In genomic region chr5:90367067-90367303, GRCm38 (mm10) we compare ENCODE assay signal across 7 mouse cellular contexts. TPM values are rescaled to one million over a fixed set of nuclear protein-coding genes. Genes with fewer than 3 reads are reported as not detected.
DNase-seq lines count a peak whose midpoint lies in the region; ATAC-seq and TF ChIP-seq lines count a peak whose summit lies in the region.

Gm9958 (plus strand) TSS chr5:90367204.

- peaks cover 5% of the 10 kb centered on the region; the same call in 1 of the 2 replicates for H3K4me1 ChIP-seq in cortical plate, adult 2 months (ENCODE audit: control insufficient read depth, insufficient read depth, low read length)
- no peaks in the 10 kb centered on the region for H3K4me1 ChIP-seq in hindbrain, embryonic 11.5 days (replicated peaks; ENCODE audit: control insufficient read depth, insufficient read depth, low read length)
- peaks cover 19% of the 10 kb centered on the region for H3K4me1 ChIP-seq in midbrain, embryonic 14.5 days (ENCODE audit: control insufficient read depth, insufficient read depth, low read length)

- WGBS in hindbrain, embryonic 11.5 days: 4% methylated on average over 7 of the region's 7 CpGs
- WGBS in midbrain, embryonic 14.5 days: 3% methylated on average over 7 of the region's 7 CpGs

- DNase-seq in left cerebral cortex, adult 2 months (ENCODE audit: extremely low spot score in 1 of 2, low spot score in 2 of 2): no peak
- DNase-seq in left cerebral cortex, postnatal 36 days (ENCODE audit: low spot score in 2 of 2): no peak
- no peak for DNase-seq in hindbrain, embryonic 11.5 days (ENCODE audit: low spot score)
- DNase-seq in midbrain, embryonic 14.5 days: no peak
- no peak for DNase-seq in Muller cell, postnatal 12 days (ENCODE audit: inconsistent ontology term)

- no peak for TF ChIP-seq POLR2A in cortical plate, adult 2 months (IDR thresholded peaks at IDR 0.05; ENCODE audit: extremely low read depth, insufficient read depth, low read length)

- H3K4me2 ChIP-seq in hindbrain, embryonic 11.5 days (replicated peaks; ENCODE audit: low read depth, low read length): peak within 1 kb of the TSS; percentile 67
- peak within 1 kb of the TSS; percentile 71 for H3K4me2 ChIP-seq in midbrain, embryonic 14.5 days (ENCODE audit: low read length)

- H3K36me3 ChIP-seq in hindbrain, embryonic 11.5 days (ENCODE audit: control insufficient read depth, insufficient read depth, low read length): no peaks in the 10 kb centered on the region
- no peaks in the 10 kb centered on the region for H3K36me3 ChIP-seq in midbrain, embryonic 14.5 days (ENCODE audit: control insufficient read depth, insufficient read depth, low read length)

- H3K4me3 ChIP-seq in left cerebral cortex, adult 2 months: peak within 1 kb of the TSS; percentile 94
- peak within 1 kb of the TSS; percentile 100 for H3K4me3 ChIP-seq in cortical plate, adult 2 months (ENCODE audit: insufficient read depth, low read length)
- peak within 1 kb of the TSS; percentile 90 for H3K4me3 ChIP-seq in hindbrain, embryonic 11.5 days (ENCODE audit: low read depth, low read length)
- peak within 1 kb of the TSS; percentile 90 for H3K4me3 ChIP-seq in midbrain, embryonic 14.5 days (replicated peaks; ENCODE audit: low read depth, low read length)

- ATAC-seq in hindbrain, embryonic 11.5 days (ENCODE audit: low FRiP score): no peak
- ATAC-seq in midbrain, embryonic 14.5 days (ENCODE audit: low FRiP score, low TSS enrichment): no peak
- ATAC-seq in inflammation-experienced regulatory T-cells, adult 6 months: no peak

- H3K9me3 ChIP-seq in hindbrain, embryonic 11.5 days (ENCODE audit: control insufficient read depth, low read length): no peaks in the 10 kb centered on the region
- no peaks in the 10 kb centered on the region for H3K9me3 ChIP-seq in midbrain, embryonic 14.5 days (ENCODE audit: control insufficient read depth, low read length)

- TF ChIP-seq CTCF in left cerebral cortex, adult 2 months (IDR thresholded peaks at IDR 0.05): no peak
- TF ChIP-seq CTCF in cortical plate, adult 2 months (IDR thresholded peaks at IDR 0.05; ENCODE audit: extremely low read depth, insufficient read depth, low read length): no peak

- intact Hi-C loops in left cerebral cortex, adult 2 months (cut with DNase I): no loop called here
- intact Hi-C loops in left cerebral cortex, postnatal 36 days (cut with DNase I): no loop called here

- H3K27ac ChIP-seq in left cerebral cortex, adult 2 months: peak within 1 kb of the TSS; percentile 99
- H3K27ac ChIP-seq in cortical plate, adult 2 months (ENCODE audit: insufficient read depth, low read length): peak within 1 kb of the TSS; percentile 92
- H3K27ac ChIP-seq in hindbrain, embryonic 11.5 days (ENCODE audit: low read depth, low read length): peak within 1 kb of the TSS; percentile 97
- peak within 1 kb of the TSS; percentile 99 for H3K27ac ChIP-seq in midbrain, embryonic 14.5 days (replicated peaks; ENCODE audit: low read depth, low read length)

- peak within 1 kb of the TSS; percentile 94 for H3K9ac ChIP-seq in hindbrain, embryonic 11.5 days (ENCODE audit: low read depth, low read length)
- peak within 1 kb of the TSS; percentile 91 for H3K9ac ChIP-seq in midbrain, embryonic 14.5 days (replicated peaks; ENCODE audit: low read length)

- H3K27me3 ChIP-seq in hindbrain, embryonic 11.5 days (ENCODE audit: control insufficient read depth, insufficient read depth, low read length): no peaks in the 10 kb centered on the region
- H3K27me3 ChIP-seq in midbrain, embryonic 14.5 days (ENCODE audit: control insufficient read depth, insufficient read depth, low read length): no peaks in the 10 kb centered on the region

RNA-seq across cellular contexts. Expression of gene Gm9958, which starts in this region (rescaled TPM):
- 1 to 10 TPM; 1.1 to 1.6 TPM for total RNA-seq in left cerebral cortex, adult 2 months (2021)
- 1 to 10 TPM in 1 of 2 experiments, under 1 TPM in 1; 0.74 to 2.4 TPM for total RNA-seq in left cerebral cortex, postnatal 36 days (2021)
- 1.5 and 2.2 TPM in 2 replicates for polyA plus RNA-seq in cortical plate, adult 2 months (2012; rRNA removed)
- 6.5 and 8.3 TPM in 2 replicates for polyA plus RNA-seq in hindbrain, embryonic 11.5 days (2014; fragmentation: Nextera tagmentation; extraction: Ambion mirVana)
- polyA plus RNA-seq in midbrain, embryonic 14.5 days (2014; fragmentation: Nextera tagmentation; extraction: Ambion mirVana): 4.9 and 5.3 TPM in 2 replicates
- 1 to 10 TPM in 2 of 3 experiments, under 1 TPM in 1; 0.70 to 3.1 (median 1.4) TPM for polyA plus RNA-seq in inflammation-experienced regulatory T-cells, adult 6 months (2017; shearing (Covaris generic))
